Mouse (Mus musculus): Measurements from ENCODE around the gene Smndc1.

Smndc1 gene

GRCm38 (mm10) chr19:53427346-53427745, 37.0 kb upstream of the Smndc1 start:
- Histone ChIP-seq H3K4me3 (replicated peaks; ENCODE audit: low read length) (peak overlapping the region; percentile 58), H3K9me3 (ENCODE audit: low read length) (no peaks in the 10 kb centered on the region), H3K4me1 (replicated peaks; ENCODE audit: low read depth, low read length) (peaks cover 81% of the 10 kb centered on the region), H3K27me3 (ENCODE audit: insufficient read depth, low read length) (peaks cover 40% of the 10 kb centered on the region), H3K36me3 (ENCODE audit: insufficient read depth, low read length) (no peaks in the 10 kb centered on the region)
- TF ChIP-seq CTCF (conservative IDR thresholded peaks at IDR 0.05; ENCODE audit: low read length): no peak
- no peak for TF ChIP-seq NANOG (IDR thresholded peaks at IDR 0.05; ENCODE audit: borderline replicate concordance, low read length)
- no peak for TF ChIP-seq POU5F1 (IDR thresholded peaks at IDR 0.05; ENCODE audit: borderline replicate concordance, low read length)

DNA sequence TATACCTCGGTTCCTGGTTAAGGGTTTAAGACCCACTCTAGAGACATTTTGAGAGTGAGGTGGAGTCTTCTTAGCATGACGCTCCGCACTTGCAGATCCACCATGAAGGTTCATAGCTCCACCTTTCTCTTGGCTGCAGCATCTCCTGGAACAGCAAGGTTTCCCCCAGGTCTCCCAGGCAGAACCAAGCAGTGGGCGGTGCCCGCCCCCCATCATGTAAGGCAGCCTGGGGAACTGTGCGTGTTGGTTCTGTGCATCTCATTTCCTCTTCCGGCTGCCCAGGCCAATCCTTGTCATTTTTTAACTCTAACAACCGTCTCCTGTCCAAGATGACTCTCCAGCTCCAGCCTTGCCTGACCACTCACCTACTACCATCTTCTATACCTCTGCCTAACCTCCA, 35.4 kb upstream of the Smndc1 start:
- Histone ChIP-seq H3K4me1 (replicated peaks; ENCODE audit: low read depth, low read length) (peaks cover 78% of the 10 kb centered on the region), H3K9me3 (ENCODE audit: low read length) (no peaks in the 10 kb centered on the region), H3K4me3 (replicated peaks; ENCODE audit: low read length) (no peak overlapping the region), H3K36me3 (ENCODE audit: insufficient read depth, low read length) (no peaks in the 10 kb centered on the region), H3K27me3 (ENCODE audit: insufficient read depth, low read length) (peaks cover 36% of the 10 kb centered on the region)
- TF ChIP-seq CTCF (conservative IDR thresholded peaks at IDR 0.05; ENCODE audit: low read length): no peak
- no peak for TF ChIP-seq NANOG (IDR thresholded peaks at IDR 0.05; ENCODE audit: borderline replicate concordance, low read length)
- TF ChIP-seq POU5F1 (IDR thresholded peaks at IDR 0.05; ENCODE audit: borderline replicate concordance, low read length): no peak

DNA sequence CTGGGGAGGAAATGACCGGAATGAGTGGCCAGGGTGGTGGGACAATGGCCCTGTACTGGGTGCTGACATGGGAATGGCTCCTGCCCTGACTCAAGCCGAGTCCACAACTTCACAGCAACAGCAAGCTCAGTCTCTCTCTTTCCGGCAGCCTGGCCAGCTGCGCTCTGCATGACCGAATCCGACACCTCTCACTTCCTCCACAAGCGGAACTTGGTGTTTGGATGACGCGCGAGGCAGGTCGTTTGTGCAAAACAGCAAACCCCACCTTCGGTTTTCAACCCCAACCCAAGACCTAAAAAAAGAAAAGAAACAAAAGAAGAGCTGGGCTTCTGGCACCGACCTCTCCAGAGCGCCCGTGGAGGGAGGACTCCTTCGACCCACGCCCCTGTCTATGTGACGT, 34.3 kb upstream of the Smndc1 start:
- Histone ChIP-seq H3K36me3 (ENCODE audit: insufficient read depth, low read length) (no peaks in the 10 kb centered on the region), H3K4me3 (replicated peaks; ENCODE audit: low read length) (peak overlapping the region; percentile 71), H3K9me3 (ENCODE audit: low read length) (no peaks in the 10 kb centered on the region), H3K4me1 (replicated peaks; ENCODE audit: low read depth, low read length) (peaks cover 79% of the 10 kb centered on the region), H3K27me3 (ENCODE audit: insufficient read depth, low read length) (peaks cover 36% of the 10 kb centered on the region)
- TF ChIP-seq POU5F1 (IDR thresholded peaks at IDR 0.05; ENCODE audit: borderline replicate concordance, low read length): no peak
- TF ChIP-seq CTCF (conservative IDR thresholded peaks at IDR 0.05; ENCODE audit: low read length): no peak
- no peak for TF ChIP-seq NANOG (IDR thresholded peaks at IDR 0.05; ENCODE audit: borderline replicate concordance, low read length)

DNA sequence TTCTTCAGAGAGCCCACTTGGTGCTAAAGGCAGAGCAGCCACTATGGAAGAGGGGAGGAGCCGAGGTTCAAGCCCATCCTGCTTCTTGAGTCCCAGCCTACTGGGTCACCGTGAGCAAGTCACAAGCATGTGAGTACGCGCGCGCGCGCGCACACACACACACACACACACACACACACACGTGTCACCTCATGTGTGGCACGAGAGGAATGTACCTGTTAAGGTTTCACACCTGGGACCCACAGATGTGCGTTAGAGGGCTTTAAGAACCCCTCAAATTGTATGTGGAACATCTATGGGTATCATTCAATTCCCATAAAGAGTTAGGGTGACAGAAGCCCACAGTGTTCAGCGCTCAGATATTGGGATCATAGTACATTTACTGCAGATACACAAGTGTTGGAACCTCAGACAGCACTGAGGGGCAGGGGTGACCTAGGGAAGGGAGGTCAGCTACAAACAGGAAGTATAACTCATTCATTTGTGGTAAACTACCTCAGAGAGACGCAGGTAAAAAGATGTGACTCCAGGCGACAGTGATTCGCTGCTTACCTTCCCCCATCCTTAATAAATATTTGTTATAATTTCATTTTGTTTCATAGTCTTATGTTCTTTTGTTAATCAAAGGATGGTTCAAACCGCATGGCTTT, 33.6 kb upstream of the Smndc1 start:
- TF ChIP-seq CTCF (conservative IDR thresholded peaks at IDR 0.05; ENCODE audit: low read length): no peak
- TF ChIP-seq POU5F1 (IDR thresholded peaks at IDR 0.05; ENCODE audit: borderline replicate concordance, low read length): no peak
- no peak for TF ChIP-seq NANOG (IDR thresholded peaks at IDR 0.05; ENCODE audit: borderline replicate concordance, low read length)
- Histone ChIP-seq H3K27me3 (ENCODE audit: insufficient read depth, low read length) (peaks cover 35% of the 10 kb centered on the region), H3K36me3 (ENCODE audit: insufficient read depth, low read length) (no peaks in the 10 kb centered on the region), H3K9me3 (ENCODE audit: low read length) (no peaks in the 10 kb centered on the region), H3K4me1 (replicated peaks; ENCODE audit: low read depth, low read length) (peaks cover 86% of the 10 kb centered on the region), H3K4me3 (replicated peaks; ENCODE audit: low read length) (peak overlapping the region; percentile 71)

GRCm38 (mm10) chr19:53423341-53423753, 33.0 kb upstream of the Smndc1 start:
- no peak for TF ChIP-seq NANOG (IDR thresholded peaks at IDR 0.05; ENCODE audit: borderline replicate concordance, low read length)
- TF ChIP-seq CTCF (conservative IDR thresholded peaks at IDR 0.05; ENCODE audit: low read length): no peak
- TF ChIP-seq POU5F1 (IDR thresholded peaks at IDR 0.05; ENCODE audit: borderline replicate concordance, low read length): no peak
- H3K4me1 ChIP-seq (replicated peaks; ENCODE audit: low read depth, low read length): peaks cover 87% of the 10 kb centered on the region
- no peaks in the 10 kb centered on the region for H3K9me3 ChIP-seq (ENCODE audit: low read length)
- no peaks in the 10 kb centered on the region for H3K36me3 ChIP-seq (ENCODE audit: insufficient read depth, low read length)
- H3K4me3 ChIP-seq (replicated peaks; ENCODE audit: low read length): peak overlapping the region; percentile 71
- H3K27me3 ChIP-seq (ENCODE audit: insufficient read depth, low read length): peaks cover 29% of the 10 kb centered on the region

GRCm38 (mm10) chr19:53422358-53423308, 32.3 kb upstream of the Smndc1 start:
- Histone ChIP-seq H3K9me3 (ENCODE audit: low read length) (no peaks in the 10 kb centered on the region), H3K27me3 (ENCODE audit: insufficient read depth, low read length) (peaks cover 23% of the 10 kb centered on the region), H3K36me3 (ENCODE audit: insufficient read depth, low read length) (no peaks in the 10 kb centered on the region), H3K4me3 (replicated peaks; ENCODE audit: low read length) (peak overlapping the region; percentile 71), H3K4me1 (replicated peaks; ENCODE audit: low read depth, low read length) (peaks cover 81% of the 10 kb centered on the region)
- no peak for TF ChIP-seq NANOG (IDR thresholded peaks at IDR 0.05; ENCODE audit: borderline replicate concordance, low read length)
- TF ChIP-seq CTCF (conservative IDR thresholded peaks at IDR 0.05; ENCODE audit: low read length): peak; percentile 8; the same call in 1 of the 2 replicates

- Histone ChIP-seq H3K27me3 (ENCODE audit: insufficient read depth, low read length) (peaks cover 23% of the 10 kb centered on the region), H3K4me1 (replicated peaks; ENCODE audit: low read depth, low read length) (peaks cover 74% of the 10 kb centered on the region), H3K36me3 (ENCODE audit: insufficient read depth, low read length) (no peaks in the 10 kb centered on the region), H3K4me3 (replicated peaks; ENCODE audit: low read length) (peak overlapping the region; percentile 70), H3K9me3 (ENCODE audit: low read length) (no peaks in the 10 kb centered on the region)
- no peak for TF ChIP-seq CTCF (conservative IDR thresholded peaks at IDR 0.05; ENCODE audit: low read length)
- TF ChIP-seq POU5F1 (IDR thresholded peaks at IDR 0.05; ENCODE audit: borderline replicate concordance, low read length): no peak
- no peak for TF ChIP-seq NANOG (IDR thresholded peaks at IDR 0.05; ENCODE audit: borderline replicate concordance, low read length)
Observed at GRCm38 (mm10) chr19:53421583-53422188, 31.3 kb upstream of the Smndc1 start.

GRCm38 (mm10) chr19:53420924-53421582, 30.7 kb upstream of the Smndc1 start:
- H3K4me3 ChIP-seq (replicated peaks; ENCODE audit: low read length): peak overlapping the region; percentile 70
- H3K27me3 ChIP-seq (ENCODE audit: insufficient read depth, low read length): peaks cover 26% of the 10 kb centered on the region
- no peaks in the 10 kb centered on the region for H3K9me3 ChIP-seq (ENCODE audit: low read length)
- no peaks in the 10 kb centered on the region for H3K36me3 ChIP-seq (ENCODE audit: insufficient read depth, low read length)
- TF ChIP-seq CTCF (conservative IDR thresholded peaks at IDR 0.05; ENCODE audit: low read length) (no peak), POU5F1 (IDR thresholded peaks at IDR 0.05; ENCODE audit: borderline replicate concordance, low read length) (no peak), NANOG (IDR thresholded peaks at IDR 0.05; ENCODE audit: borderline replicate concordance, low read length) (no peak)
- H3K4me1 ChIP-seq (replicated peaks; ENCODE audit: low read depth, low read length): peaks cover 77% of the 10 kb centered on the region

Measured in E14TG2a.4 (cell line).